Mouse (Mus musculus): ENCODE measurements around the gene Pnmt.

DNA sequence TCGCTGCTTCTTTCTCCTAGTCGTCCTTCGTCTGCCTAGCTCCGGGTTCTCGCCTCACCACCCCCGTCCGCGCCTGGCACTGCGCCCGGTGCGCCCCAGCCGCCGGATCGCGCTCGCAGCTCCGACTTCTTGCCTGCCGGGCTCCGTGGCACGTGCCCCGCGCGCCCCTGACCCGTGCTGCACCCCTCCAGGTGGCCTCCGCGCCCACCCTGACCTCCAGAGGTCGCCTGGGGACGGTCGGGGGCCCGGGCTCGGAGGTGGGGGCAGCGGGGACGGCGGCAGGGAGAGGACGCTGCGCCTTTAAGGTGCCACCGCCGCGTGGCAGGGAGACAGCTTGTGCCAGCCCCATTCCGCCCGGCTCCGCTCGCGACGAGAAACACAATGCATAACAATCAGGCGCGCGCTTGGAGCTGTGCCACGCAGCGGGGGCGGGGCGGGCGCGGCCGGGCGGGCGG, 47.7 kb upstream of the Pnmt start:
- TF ChIP-seq CTCF (IDR thresholded peaks at IDR 0.05; ENCODE audit: borderline replicate concordance, extremely low read depth, insufficient read depth, insufficient read length) (no peak), POLR2A (IDR thresholded peaks at IDR 0.05; ENCODE audit: borderline replicate concordance, extremely low read depth, insufficient read depth, insufficient read length, poor library complexity, severe bottlenecking) (no peak)

Data from brain, embryonic 14.5 days (tissue).